Mouse (Mus musculus): ENCODE measurements around the gene Mrpl57.

GRCm38 (mm10) chr14:57866676-57867276 is 40.7 kb downstream of the Mrpl57 start:
- no peak for TF ChIP-seq CTCF (IDR thresholded peaks at IDR 0.05; ENCODE audit: control insufficient read depth, insufficient read depth, insufficient replicate concordance, low read depth, low read length)
- TF ChIP-seq POLR2A (IDR thresholded peaks at IDR 0.05; ENCODE audit: control insufficient read depth, low read depth, low read length): no peak

All from testis, adult 2 months (tissue).